Mouse (Mus musculus) limb, embryonic 10.5 days (tissue): Measurements from ENCODE around the gene Pcp2. TPM values are rescaled to one million over a fixed set of nuclear protein-coding genes. Genes with fewer than 3 reads are reported as not detected.
A peak's percentile ranks its signal among the peaks of the same experiment; 100 is the strongest.

Experiments
- DNase-seq: peaks from one replicate; pipeline ENCODE4 v3.0.0-alpha.2; 2017; ENCODE audit warnings: low spot score
- H3K27ac ChIP-seq: fragments of 300-500 bp; sonication (generic); 2 replicates; pipeline ENCODE4 v1.5.1; 2016; ENCODE audit warnings: mild to moderate bottlenecking
- H3K27me3 ChIP-seq: fragments of 300-500 bp; sonication (generic); 2 replicates; pipeline ENCODE4 v1.6.1; 2016; ENCODE audit warnings: low read depth, mild to moderate bottlenecking; ENCODE audit not compliant: poor library complexity, severe bottlenecking
- H3K36me3 ChIP-seq: fragments of 300-500 bp; sonication (generic); 2 replicates; pipeline ENCODE4 v1.6.1; 2016; ENCODE audit warnings: mild to moderate bottlenecking, moderate library complexity
- H3K4me1 ChIP-seq: fragments of 300-500 bp; sonication (generic); 2 replicates; pipeline ENCODE4 v1.6.1; 2016
- H3K4me3 ChIP-seq: fragments of 300-500 bp; sonication (generic); 2 replicates; pipeline ENCODE4 v1.5.1; 2016; ENCODE audit warnings: mild to moderate bottlenecking, moderate library complexity
- H3K9me3 ChIP-seq: fragments of 300-500 bp; sonication (generic); replicated peaks from 2 replicates; pipeline ENCODE4 v1.6.1; 2016; ENCODE audit warnings: mild to moderate bottlenecking
- WGBS: fragments of 180-500 bp; shearing (Covaris S2); methylation state at CpG from one replicate; pipeline ENCODE4 v1.1.7; 2016; 5-methylcytosine and 5-hydroxymethylcytosine counted together
- polyA plus RNA-seq: library from polyadenylated mRNA; unstranded; fragments of >200 nt; fragmentation: Nextera tagmentation; extraction: Ambion mirVana; gene quantifications from 2 replicates; pipeline ENCODE4 v1.2.1, GENCODE M21; 2016

Pcp2 gene
- polyA plus RNA-seq, 1 experiment from 2014 or later = 1.0 TPM

DNA sequence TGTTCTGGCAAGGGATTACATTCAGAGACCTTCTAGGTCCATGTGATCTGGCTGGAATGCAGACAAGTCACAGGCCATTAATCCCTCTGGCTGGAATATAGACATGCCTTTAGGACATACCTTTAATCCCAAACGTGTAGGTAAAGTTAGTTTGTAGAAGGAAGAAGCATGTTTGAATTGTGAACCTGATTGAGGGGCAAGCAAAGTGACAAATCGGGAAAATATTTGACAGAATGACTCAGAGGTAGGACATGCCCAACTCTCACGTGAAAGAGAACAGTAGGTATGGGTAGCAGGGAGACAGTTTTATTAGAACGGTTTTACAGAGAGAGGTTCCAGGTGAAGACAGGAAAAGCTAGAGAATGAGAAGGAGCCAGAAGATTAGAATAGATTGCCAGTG is 22.2 kb upstream of the Pcp2 start:
- H3K4me3 ChIP-seq = no peak overlapping the region
- peaks cover 2% of the 10 kb centered on the region; the same call in 1 of the 2 replicates for H3K4me1 ChIP-seq
- no peak overlapping the region for H3K27ac ChIP-seq
- H3K36me3 ChIP-seq = no peaks in the 10 kb centered on the region
- 85% methylated on average over 4 of the region's 4 CpGs for WGBS
- no peaks in the 10 kb centered on the region for H3K27me3 ChIP-seq
- no peaks in the 10 kb centered on the region for H3K9me3 ChIP-seq
- DNase-seq = no peak

- no peak for DNase-seq
- H3K4me3 ChIP-seq = no peak overlapping the region
- no peak overlapping the region for H3K27ac ChIP-seq
- 88% methylated on average over 6 of the region's 6 CpGs for WGBS
- peaks cover 2% of the 10 kb centered on the region; the same call in 1 of the 2 replicates for H3K4me1 ChIP-seq
- H3K9me3 ChIP-seq = no peaks in the 10 kb centered on the region
- no peaks in the 10 kb centered on the region for H3K27me3 ChIP-seq
- no peaks in the 10 kb centered on the region for H3K36me3 ChIP-seq
Observed at GRCm38 (mm10) chr8:3646824-3647531, 21.6 kb upstream of the Pcp2 start.

GRCm38 (mm10) chr8:3645804-3646203 is 20.5 kb upstream of the Pcp2 start:
- no peak overlapping the region for H3K4me3 ChIP-seq
- H3K27me3 ChIP-seq = no peaks in the 10 kb centered on the region
- peaks cover 2% of the 10 kb centered on the region; the same call in 1 of the 2 replicates for H3K4me1 ChIP-seq
- H3K36me3 ChIP-seq = no peaks in the 10 kb centered on the region
- no peak for DNase-seq
- no peaks in the 10 kb centered on the region for H3K9me3 ChIP-seq
- H3K27ac ChIP-seq = no peak overlapping the region
- 20% methylated on average over 5 of the region's 5 CpGs for WGBS

GRCm38 (mm10) chr8:3631478-3631875 is 6.1 kb upstream of the Pcp2 start:
- 23% methylated on average over 8 of the region's 8 CpGs for WGBS
- peak overlapping the region; percentile 51; the same call in 1 of the 2 replicates for H3K27ac ChIP-seq

GRCm38 (mm10) chr8:3630647-3631477 is 5.5 kb upstream of the Pcp2 start, which contains the start of gene Stxbp2:
Gene Stxbp2 (plus strand): TSS chr8:3630955.
- Histone ChIP-seq H3K4me1 (peaks cover 12% of the 10 kb centered on the region; the same call in 1 of the 2 replicates), H3K9me3 (no peaks in the 10 kb centered on the region), H3K27me3 (peaks cover 26% of the 10 kb centered on the region), H3K4me3 (peak within 1 kb of the TSS; percentile 60), H3K27ac (peak within 1 kb of the TSS; percentile 51; the same call in 1 of the 2 replicates), H3K36me3 (0 out of 2 replicates have a peak, but pooled peaks cover 3% of the 10 kb centered on the region)
- DNase-seq = peak; percentile 72
- WGBS = 8% methylated on average over 47 of the region's 47 CpGs

More at GRCm38 (mm10) chr8:3631478-3631875, 6.1 kb upstream of the Pcp2 start:
- no peaks in the 10 kb centered on the region for H3K9me3 ChIP-seq
- H3K27me3 ChIP-seq = peaks cover 26% of the 10 kb centered on the region
- no peak for DNase-seq
- peak overlapping the region; percentile 60 for H3K4me3 ChIP-seq
- H3K36me3 ChIP-seq = peaks cover 8% of the 10 kb centered on the region; the same call in 1 of the 2 replicates
- H3K4me1 ChIP-seq = peaks cover 12% of the 10 kb centered on the region; the same call in 1 of the 2 replicates

- no peak for DNase-seq
- no peak overlapping the region for H3K4me3 ChIP-seq
- H3K36me3 ChIP-seq = no peaks in the 10 kb centered on the region
- 33% methylated on average over 5 of the region's 5 CpGs for WGBS
- no peaks in the 10 kb centered on the region for H3K9me3 ChIP-seq
- H3K27me3 ChIP-seq = peaks cover 26% of the 10 kb centered on the region
- H3K27ac ChIP-seq = no peak overlapping the region
- peaks cover 12% of the 10 kb centered on the region; the same call in 1 of the 2 replicates for H3K4me1 ChIP-seq
Observed at GRCm38 (mm10) chr8:3628014-3628413, 2.7 kb upstream of the Pcp2 start.

GRCm38 (mm10) chr8:3626971-3627370 is 1.6 kb upstream of the Pcp2 start:
- no peaks in the 10 kb centered on the region for H3K9me3 ChIP-seq
- H3K36me3 ChIP-seq = no peaks in the 10 kb centered on the region
- peaks cover 26% of the 10 kb centered on the region for H3K27me3 ChIP-seq
- H3K4me1 ChIP-seq = peaks cover 15% of the 10 kb centered on the region
- 74% methylated on average over 5 of the region's 5 CpGs for WGBS
- no peak overlapping the region for H3K27ac ChIP-seq
- no peak overlapping the region for H3K4me3 ChIP-seq
- DNase-seq = no peak

DNA sequence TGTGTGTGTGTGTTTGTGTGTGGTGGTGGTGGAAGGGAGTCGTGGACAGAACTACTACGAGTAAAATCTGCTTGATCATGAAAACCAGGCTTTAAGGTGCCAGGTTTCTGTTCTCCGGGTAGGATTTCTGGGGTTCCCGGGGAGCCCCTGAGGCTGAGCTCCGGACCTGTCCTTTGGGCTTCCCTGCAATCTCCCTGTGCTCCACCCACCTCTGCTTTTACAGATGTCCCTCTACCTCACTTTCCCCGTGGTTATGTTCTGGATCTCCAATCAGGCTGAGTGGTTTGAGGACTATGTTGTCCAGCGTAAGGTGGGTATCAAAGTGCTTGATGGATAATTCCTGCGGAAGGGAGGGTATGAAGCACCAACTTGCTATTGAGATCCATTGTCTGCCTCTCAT is 3.2 kb downstream of the Pcp2 start:
- peaks cover 18% of the 10 kb centered on the region for H3K36me3 ChIP-seq
- 0 out of 2 replicates have a peak overlapping the region, but pooled peaks have one; percentile 19 for H3K27ac ChIP-seq
- no peaks in the 10 kb centered on the region for H3K27me3 ChIP-seq
- no peak for DNase-seq
- WGBS = 62% methylated on average over 8 of the region's 8 CpGs
- H3K4me3 ChIP-seq = peak overlapping the region; percentile 81
- H3K4me1 ChIP-seq = peaks cover 15% of the 10 kb centered on the region
- no peaks in the 10 kb centered on the region for H3K9me3 ChIP-seq

- peaks cover 15% of the 10 kb centered on the region for H3K4me1 ChIP-seq
- peak within 1 kb of the TSS; percentile 81 for H3K4me3 ChIP-seq
- H3K27me3 ChIP-seq = no peaks in the 10 kb centered on the region
- peak within 1 kb of the TSS; percentile 79 for H3K27ac ChIP-seq
- peak; percentile 100 for DNase-seq
- H3K9me3 ChIP-seq = no peaks in the 10 kb centered on the region
- under 1% methylated on average over 37 of the region's 37 CpGs for WGBS
- H3K36me3 ChIP-seq = peaks cover 23% of the 10 kb centered on the region
Observed at GRCm38 (mm10) chr8:3621199-3621970, 4.0 kb downstream of the Pcp2 start, which contains the start of the genes Xab2 and Pet100. Gene Xab2 (minus strand): TSS chr8:3621316. Gene Pet100 (plus strand): TSS chr8:3621548.

- H3K4me3 ChIP-seq = no peak overlapping the region
- peaks cover 91% of the 10 kb centered on the region for H3K36me3 ChIP-seq
- no peaks in the 10 kb centered on the region for H3K27me3 ChIP-seq
- no peak for DNase-seq
- no peaks in the 10 kb centered on the region for H3K9me3 ChIP-seq
- no peak overlapping the region for H3K27ac ChIP-seq
- H3K4me1 ChIP-seq = no peaks in the 10 kb centered on the region
- 86% methylated on average over 6 of the region's 6 CpGs for WGBS
Observed at GRCm38 (mm10) chr8:3609816-3610150, 15.6 kb downstream of the Pcp2 start.

- H3K27me3 ChIP-seq = no peaks in the 10 kb centered on the region
- WGBS = 88% methylated on average over 12 of the region's 12 CpGs
- peaks cover 91% of the 10 kb centered on the region for H3K36me3 ChIP-seq
- no peak overlapping the region for H3K4me3 ChIP-seq
- H3K4me1 ChIP-seq = no peaks in the 10 kb centered on the region
- no peak overlapping the region for H3K27ac ChIP-seq
- DNase-seq = no peak
- no peaks in the 10 kb centered on the region for H3K9me3 ChIP-seq
Observed at GRCm38 (mm10) chr8:3609046-3609815, 16.1 kb downstream of the Pcp2 start.

- H3K4me3 ChIP-seq = no peak overlapping the region
- no peak overlapping the region for H3K27ac ChIP-seq
- DNase-seq = no peak
- no peaks in the 10 kb centered on the region for H3K4me1 ChIP-seq
- 91% methylated on average over 7 of the region's 7 CpGs for WGBS
- no peaks in the 10 kb centered on the region for H3K9me3 ChIP-seq
- H3K36me3 ChIP-seq = peaks cover 83% of the 10 kb centered on the region
- H3K27me3 ChIP-seq = no peaks in the 10 kb centered on the region
Observed at GRCm38 (mm10) chr8:3607822-3608221, 17.5 kb downstream of the Pcp2 start.
